Mouse (Mus musculus) CD4-positive, CD25-positive, alpha-beta regulatory T cell, adult 2 months (primary cell): ENCODE measurements around the gene Chrm1.
A peak's percentile ranks its signal among the peaks of the same experiment; 100 is the strongest.

Experiments
- DNase-seq: peaks from one replicate; pipeline ENCODE4 v3.0.0-alpha.2; 2012; ENCODE audit warnings: low read depth, low spot score

Chrm1 gene

GRCm38 (mm10) chr19:8683627-8684026 is 20.0 kb downstream of the Chrm1 start:
- DNase-seq: no peak

- no peak for DNase-seq
Measured at GRCm38 (mm10) chr19:8691871-8692539, 28.4 kb downstream of the Chrm1 start.

GRCm38 (mm10) chr19:8692740-8693139 is 29.2 kb downstream of the Chrm1 start:
- no peak for DNase-seq

- DNase-seq: peak; percentile 83
Measured at GRCm38 (mm10) chr19:8695330-8695729, 31.7 kb downstream of the Chrm1 start.

GRCm38 (mm10) chr19:8699652-8700051 is 36.1 kb downstream of the Chrm1 start:
- no peak for DNase-seq

GRCm38 (mm10) chr19:8702458-8702857 is 38.9 kb downstream of the Chrm1 start:
- no peak for DNase-seq

- DNase-seq: no peak
Measured at GRCm38 (mm10) chr19:8703571-8703970, 40.0 kb downstream of the Chrm1 start.

- no peak for DNase-seq
Measured at GRCm38 (mm10) chr19:8705026-8705708, 41.6 kb downstream of the Chrm1 start.

GRCm38 (mm10) chr19:8706132-8706667 is 42.6 kb downstream of the Chrm1 start:
- no peak for DNase-seq

- DNase-seq: no peak
Measured at GRCm38 (mm10) chr19:8706930-8707329, 43.3 kb downstream of the Chrm1 start.

GRCm38 (mm10) chr19:8708954-8709353 is 45.4 kb downstream of the Chrm1 start:
- DNase-seq: no peak

GRCm38 (mm10) chr19:8710057-8710456 is 46.5 kb downstream of the Chrm1 start:
- no peak for DNase-seq

GRCm38 (mm10) chr19:8711506-8711905 is 47.9 kb downstream of the Chrm1 start:
- DNase-seq: no peak

GRCm38 (mm10) chr19:8711949-8712869 is 48.6 kb downstream of the Chrm1 start:
- peak; percentile 88 for DNase-seq

- DNase-seq: peak; percentile 88
Measured at GRCm38 (mm10) chr19:8712870-8713305, 49.3 kb downstream of the Chrm1 start.

GRCm38 (mm10) chr19:8713306-8713996 is 49.9 kb downstream of the Chrm1 start:
- peak; percentile 96 for DNase-seq

- no peak for DNase-seq
Measured at GRCm38 (mm10) chr19:8713997-8714652, 50.5 kb downstream of the Chrm1 start.

GRCm38 (mm10) chr19:8714653-8715481 is 51.3 kb downstream of the Chrm1 start:
- DNase-seq: peak; percentile 27

GRCm38 (mm10) chr19:8715868-8716766 is 52.5 kb downstream of the Chrm1 start:
- DNase-seq: no peak
